Mouse (Mus musculus) lung, adult 10 weeks (tissue): ENCODE data around the gene Ms4a6b. TPM values are rescaled to one million over a fixed set of nuclear protein-coding genes. Genes with fewer than 3 reads are reported as not detected.

Source experiments
- polyA plus RNA-seq: library from polyadenylated mRNA; stranded (reverse); fragments of 350-450 nt; fragmentation: Illumina TruSeq; extraction: RNeasy Lipid Tissue Mini Kit (QIAGEN cat#74804); gene quantifications from one replicate; pipeline ENCODE4 v1.2.3, GENCODE M21; 2014; ENCODE audit warnings: low read depth, low replicate concordance; ENCODE audit not compliant: insufficient read depth

The Ms4a6b gene
- 17.9 TPM for polyA plus RNA-seq

DNA sequence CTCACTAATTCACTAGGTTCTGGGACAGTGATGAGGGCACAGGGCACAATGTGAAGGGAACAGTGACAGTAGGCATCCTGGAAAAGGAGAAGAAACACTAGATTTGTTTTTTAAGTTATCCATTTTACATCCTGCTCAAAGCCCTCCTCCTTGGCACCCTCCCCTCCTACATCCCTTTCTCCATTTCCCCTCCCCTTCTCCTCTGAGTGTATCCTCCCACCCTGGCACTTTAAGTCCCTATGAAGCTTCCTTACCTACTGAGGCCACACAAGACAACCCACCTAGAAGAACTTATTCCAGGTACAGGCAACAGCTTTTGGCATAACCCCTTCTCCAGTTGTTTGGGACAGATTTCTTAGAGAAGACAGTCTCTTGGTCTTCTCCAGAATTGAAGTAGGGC, at the start of gene Ms4a6b:
Gene Ms4a6b (plus strand): TSS at position 267 of the 400 bp plus-strand sequence.

DNA sequence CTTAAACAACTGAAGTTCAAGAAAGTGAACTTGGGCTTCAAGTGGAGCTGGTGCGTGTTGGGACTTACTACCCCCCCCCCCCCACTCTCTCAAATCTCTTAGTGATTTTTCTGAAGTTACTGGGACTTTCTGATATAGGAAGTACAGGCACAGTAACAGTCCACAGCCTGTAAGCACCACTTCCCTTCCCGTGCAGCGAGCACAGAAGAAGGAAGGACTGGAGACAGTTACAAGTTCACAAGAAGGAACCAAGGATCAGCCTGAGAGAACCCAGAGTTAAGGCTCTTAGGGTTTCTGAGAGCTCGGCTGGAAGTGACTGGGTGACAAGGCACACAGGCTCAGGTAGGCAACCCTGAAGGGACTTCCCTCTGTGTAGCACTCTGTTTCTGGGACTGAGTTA, 47.1 kb upstream of the Ms4a6b start, which contains the start of gene Ms4a6c:
Gene Ms4a6c (plus strand): TSS at position 152 of the 400 bp plus-strand sequence.

DNA sequence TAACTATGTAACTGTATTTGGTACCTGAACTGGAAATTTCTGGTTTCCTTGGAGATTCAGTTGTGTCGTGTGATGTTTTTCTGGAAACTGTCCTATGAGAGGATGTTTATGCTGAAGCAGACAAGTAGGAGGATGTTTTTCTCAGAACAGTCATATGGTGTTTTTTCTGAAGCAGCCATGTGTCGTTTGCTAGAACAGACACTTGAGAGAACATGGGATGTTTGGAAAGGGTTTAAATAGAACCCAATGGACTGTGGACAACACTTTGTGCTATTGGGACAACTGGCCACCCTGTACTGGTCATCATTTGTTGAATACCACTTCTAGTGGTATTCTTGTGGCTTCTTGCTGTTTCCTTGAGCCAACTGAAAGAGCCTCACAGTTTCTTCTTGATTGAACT, 30.6 kb upstream of the Ms4a6b start, which contains the start of gene Gm8369:
Gene Gm8369 (plus strand): TSS at position 193 of the 400 bp plus-strand sequence.

GRCm38 (mm10) chr19:11536593-11536992, 20.3 kb downstream of the Ms4a6b start, which contains the start of gene Ms4a4d:
Ms4a4d (plus strand) TSS chr19:11536801.

Other genes with a start within 250 kb of the Ms4a6b start
- gene Ms4a5, start 232.6 kb upstream of the Ms4a6b start, polyA plus RNA-seq: not detected
- 0.07 TPM for gene Ms4a14, start 202.1 kb upstream of the Ms4a6b start, polyA plus RNA-seq
- 5.5 TPM for gene Ms4a7, start 180.4 kb upstream of the Ms4a6b start, polyA plus RNA-seq
- 3.3 TPM for gene Ms4a4a, start 141.0 kb upstream of the Ms4a6b start, polyA plus RNA-seq
- 13.2 TPM for gene Ms4a4c, start 111.7 kb upstream of the Ms4a6b start, polyA plus RNA-seq
- gene Ms4a4b, start 73.0 kb upstream of the Ms4a6b start, polyA plus RNA-seq: 27.2 TPM
- 20.5 TPM for gene Ms4a6c, start 47.1 kb upstream of the Ms4a6b start, polyA plus RNA-seq
- gene Gm8369, start 30.6 kb upstream of the Ms4a6b start, polyA plus RNA-seq: 15.9 TPM
- gene Ms4a4d, start 20.3 kb downstream of the Ms4a6b start, polyA plus RNA-seq: 40.6 TPM
- 8.9 TPM for gene Ms4a6d, start 88.3 kb downstream of the Ms4a6b start, polyA plus RNA-seq
- 0.43 TPM for gene Ms4a2, start 107.2 kb downstream of the Ms4a6b start, polyA plus RNA-seq
- not detected for gene Ms4a3, start 124.3 kb downstream of the Ms4a6b start, polyA plus RNA-seq
- not detected for gene Oosp2, start 144.0 kb downstream of the Ms4a6b start, polyA plus RNA-seq
- gene Oosp1, start 174.6 kb downstream of the Ms4a6b start, polyA plus RNA-seq: 0.43 TPM
- gene Oosp3, start 180.5 kb downstream of the Ms4a6b start, polyA plus RNA-seq: not detected
- gene Gif, start 231.0 kb downstream of the Ms4a6b start, polyA plus RNA-seq: not detected